Mouse (Mus musculus) kidney, postnatal 0 days (tissue): ENCODE measurements around the gene Als2cr12. TPM values are rescaled to one million over a fixed set of nuclear protein-coding genes. Genes with fewer than 3 reads are reported as not detected.
A peak's percentile ranks its signal among the peaks of the same experiment; 100 is the strongest.
"Not testable (repeated sequence)": the region's sequence is repeated elsewhere in the genome, so short reads cannot be mapped to it uniquely, and the experiment has no call there.

Experiments used
- ATAC-seq: fragments of 200-750 bp; cut with Nextera tagmentation; replicated peaks from 2 replicates; pipeline ENCODE4 v1.8.0; 2017; ENCODE audit warnings: low read depth, moderate number of reproducible peaks, moderate TSS enrichment, moderate library complexity; ENCODE audit not compliant: low FRiP score
- DNase-seq: peaks from one replicate; pipeline ENCODE4 v3.0.0-alpha.2; 2016; ENCODE audit warnings: low spot score
- H3K27ac ChIP-seq: fragments of 300-500 bp; sonication (generic); 2 replicates; pipeline ENCODE4 v1.5.1; 2014; ENCODE audit warnings: mild to moderate bottlenecking
- H3K27me3 ChIP-seq: fragments of 300-500 bp; sonication (generic); 2 replicates; pipeline ENCODE4 v1.6.1; 2014; ENCODE audit warnings: low read length, mixed read lengths; ENCODE audit not compliant: insufficient read depth
- H3K36me3 ChIP-seq: fragments of 300-500 bp; sonication (generic); 2 replicates; pipeline ENCODE4 v1.6.1; 2014; ENCODE audit warnings: low read length, mixed read lengths; ENCODE audit not compliant: insufficient read depth
- H3K4me1 ChIP-seq: fragments of 300-500 bp; sonication (generic); replicated peaks from 2 replicates; pipeline ENCODE4 v1.6.1; 2014; ENCODE audit warnings: antibody characterized with exemption, low read length, mixed read lengths; ENCODE audit not compliant: insufficient read depth
- H3K4me2 ChIP-seq: fragments of 300-500 bp; sonication (generic); 2 replicates; pipeline ENCODE4 v1.6.1; 2014; ENCODE audit warnings: mild to moderate bottlenecking, low read length, moderate library complexity, mixed read lengths
- H3K4me3 ChIP-seq: fragments of 300-500 bp; sonication (generic); replicated peaks from 2 replicates; pipeline ENCODE4 v1.5.1; 2014; ENCODE audit warnings: low read depth, low read length
- H3K9ac ChIP-seq: fragments of 300-500 bp; sonication (generic); 2 replicates; pipeline ENCODE4 v1.6.1; 2014; ENCODE audit warnings: low read depth, low read length
- H3K9me3 ChIP-seq: fragments of 300-500 bp; sonication (generic); replicated peaks from 2 replicates; pipeline ENCODE4 v1.6.1; 2016; ENCODE audit warnings: low read length, inconsistent platforms, mixed read lengths
- CTCF ChIP-seq: IDR thresholded peaks from 2 replicates; pipeline ENCODE4 v1.5.1; 2016; ENCODE audit warnings: antibody characterized with exemption, low read depth, mild to moderate bottlenecking, moderate library complexity
- WGBS: fragments of 180-500 bp; shearing (Covaris S2); extraction: QIAGEN DNeasy Blood & Tissue Kit; methylation state at CpG from one replicate; pipeline ENCODE4 v1.1.7; 2014; 5-methylcytosine and 5-hydroxymethylcytosine counted together
- polyA plus RNA-seq: library from polyadenylated mRNA; unstranded; fragments of >200 nt; fragmentation: Nextera tagmentation; extraction: Ambion mirVana; gene quantifications from 2 replicates; pipeline ENCODE4 v1.2.1, GENCODE M21; 2015

Als2cr12 gene
- polyA plus RNA-seq, 1 experiment from 2014 or later = 0.92 TPM

DNA sequence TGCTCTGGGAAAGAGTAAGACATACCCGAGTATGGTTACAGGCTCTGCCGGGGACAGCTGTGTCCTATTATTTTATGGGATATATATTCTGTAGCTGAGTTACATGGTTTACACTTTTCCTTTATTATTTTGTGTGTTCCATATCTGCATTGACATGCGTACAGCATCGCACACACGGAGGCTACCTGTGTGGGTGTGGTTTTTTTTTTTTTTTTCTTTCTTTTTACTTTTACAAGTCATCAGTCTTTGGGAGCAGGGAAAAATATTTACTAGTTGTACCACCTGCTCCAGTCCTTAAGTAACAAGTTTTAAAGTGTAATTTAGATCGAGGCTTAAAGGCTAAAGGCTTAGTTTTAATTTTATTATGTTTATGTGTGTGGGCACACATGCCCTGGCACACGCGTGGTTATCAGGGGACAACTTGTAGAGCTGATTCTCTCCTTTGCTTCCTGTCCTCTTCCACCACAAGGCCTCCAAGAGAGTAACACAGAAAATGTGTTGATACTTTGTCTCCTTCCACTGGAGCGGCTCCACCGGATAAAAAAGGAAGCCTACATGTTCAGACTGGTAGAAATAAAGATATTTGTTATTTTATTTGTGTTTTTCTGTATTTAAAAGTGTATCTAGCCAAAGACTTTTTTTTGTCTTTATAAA lies 15.0 kb upstream of the Als2cr12 start:
- Histone ChIP-seq H3K9me3 (no peaks in the 10 kb centered on the region), H3K36me3 (0 out of 2 replicates have a peak, but pooled peaks cover under 1% of the 10 kb centered on the region), H3K4me3 (peak overlapping the region; percentile 63), H3K27me3 (no peaks in the 10 kb centered on the region), H3K4me1 (0 out of 2 replicates have a peak, but pooled peaks cover 7% of the 10 kb centered on the region), H3K9ac (peak overlapping the region; percentile 84), H3K27ac (peak overlapping the region; percentile 100), H3K4me2 (peak overlapping the region; percentile 83)
- WGBS = 38% methylated on average over 10 of the region's 10 CpGs
- DNase-seq (peak; percentile 78), ATAC-seq (no peak)
- no peak for TF ChIP-seq CTCF

GRCm38 (mm10) chr1:58710043-58710442 lies 14.3 kb upstream of the Als2cr12 start:
- WGBS = 94% methylated on average over 1 of the region's 1 CpGs
- H3K9ac ChIP-seq, H3K36me3 ChIP-seq, DNase-seq, ATAC-seq, H3K4me2 ChIP-seq, H3K9me3 ChIP-seq, H3K27me3 ChIP-seq, H3K4me1 ChIP-seq, H3K4me3 ChIP-seq: not testable (repeated sequence)
- peak; percentile 24; the same call in 1 of the 2 replicates for TF ChIP-seq CTCF
- H3K27ac ChIP-seq = peak overlapping the region; percentile 100; the same call in 1 of the 2 replicates

DNA sequence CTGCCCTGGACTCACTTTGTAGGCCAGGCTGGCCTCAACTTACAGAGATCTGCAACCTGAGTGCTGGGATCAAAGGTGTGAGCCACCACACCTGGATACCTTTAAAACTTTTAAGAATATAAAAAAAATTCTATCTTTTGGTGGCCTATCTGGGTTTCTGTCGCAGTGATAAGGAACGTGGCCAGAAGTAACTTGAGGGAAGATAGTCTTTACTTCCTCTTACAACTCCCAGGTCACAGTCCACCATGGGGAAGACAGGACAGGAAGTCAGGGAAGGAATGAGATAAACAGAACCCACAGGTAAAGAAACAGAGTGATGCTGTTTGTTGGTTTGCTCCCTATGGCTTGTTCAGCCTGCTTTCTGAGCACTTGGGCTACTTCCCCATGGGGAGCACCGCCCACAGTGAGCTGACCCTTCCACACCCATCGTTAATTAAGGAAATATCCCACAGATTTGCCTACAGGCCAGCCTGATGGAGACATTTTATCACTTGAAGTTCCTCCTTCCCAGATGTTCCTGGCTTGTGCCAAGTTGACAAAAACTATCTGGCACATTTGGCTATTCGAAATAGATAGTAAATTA lies 4.9 kb upstream of the Als2cr12 start:
- not testable (repeated sequence) for H3K9ac ChIP-seq, DNase-seq, ATAC-seq, H3K4me1 ChIP-seq, H3K4me2 ChIP-seq, H3K4me3 ChIP-seq, H3K36me3 ChIP-seq, H3K9me3 ChIP-seq, H3K27ac ChIP-seq, H3K27me3 ChIP-seq
- 74% methylated on average over 4 of the region's 5 CpGs for WGBS

- DNase-seq = no peak
- no peak overlapping the region for H3K9ac ChIP-seq
- no peak for ATAC-seq
Measured at GRCm38 (mm10) chr1:58699988-58700387, 4.2 kb upstream of the Als2cr12 start.

DNA sequence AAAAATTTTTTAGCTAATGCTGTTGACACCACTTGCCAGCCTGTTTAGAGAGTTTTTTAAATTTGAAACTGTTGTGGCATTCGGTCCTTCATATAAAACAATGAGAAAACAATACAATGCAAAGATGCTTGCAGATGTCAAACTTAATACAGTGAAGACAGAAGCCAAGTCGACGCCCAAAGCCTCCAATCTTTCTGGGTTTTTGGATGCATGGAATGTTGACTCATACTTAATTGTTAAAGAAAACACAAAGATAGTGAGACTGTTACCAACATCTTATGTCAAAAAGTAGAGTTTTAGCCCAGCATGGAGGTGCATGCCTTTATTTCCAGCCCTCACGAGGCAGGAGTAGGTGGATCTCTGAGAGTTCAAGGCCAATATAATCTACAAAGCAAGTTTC lies 3.0 kb upstream of the Als2cr12 start:
- no peak overlapping the region for H3K4me3 ChIP-seq
- no peaks in the 10 kb centered on the region for H3K9me3 ChIP-seq
- no peaks in the 10 kb centered on the region for H3K27me3 ChIP-seq
- H3K4me2 ChIP-seq = no peak overlapping the region
- ATAC-seq (no peak), DNase-seq (no peak)
- no peaks in the 10 kb centered on the region for H3K36me3 ChIP-seq
- no peak for TF ChIP-seq CTCF
- H3K27ac ChIP-seq = no peak overlapping the region
- no peaks in the 10 kb centered on the region for H3K4me1 ChIP-seq
- 86% methylated on average over 4 of the region's 4 CpGs for WGBS
- H3K9ac ChIP-seq = no peak overlapping the region

More at GRCm38 (mm10) chr1:58699988-58700387, 4.2 kb upstream of the Als2cr12 start:
- Histone ChIP-seq H3K27ac (no peak overlapping the region), H3K9me3 (no peaks in the 10 kb centered on the region), H3K27me3 (no peaks in the 10 kb centered on the region), H3K4me3 (no peak overlapping the region), H3K4me1 (no peaks in the 10 kb centered on the region), H3K36me3 (no peaks in the 10 kb centered on the region), H3K4me2 (no peak overlapping the region)
- 69% methylated on average over 3 of the region's 3 CpGs for WGBS
- TF ChIP-seq CTCF = no peak

DNA sequence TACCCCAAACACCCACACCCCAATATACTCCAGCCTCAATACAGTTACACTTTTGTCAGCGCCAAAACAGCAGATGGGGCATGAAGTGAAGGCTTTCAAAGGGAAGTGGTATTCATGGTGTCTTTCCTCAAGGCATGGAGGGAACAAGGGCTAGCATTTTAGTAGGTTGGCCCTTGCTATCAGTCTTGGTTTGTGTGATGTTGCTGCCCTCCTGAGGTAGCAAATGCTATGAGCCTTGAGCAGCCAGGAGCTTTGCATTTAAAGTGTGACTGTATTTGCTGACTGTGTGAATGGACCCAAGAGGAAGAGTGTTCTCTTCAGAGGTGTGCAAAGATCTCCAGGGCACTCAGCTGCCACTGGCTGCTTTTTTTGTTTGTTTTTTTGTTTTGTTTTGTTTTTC lies 1.8 kb upstream of the Als2cr12 start:
- not testable (repeated sequence) for H3K4me1 ChIP-seq, H3K9ac ChIP-seq, H3K4me2 ChIP-seq, H3K9me3 ChIP-seq, H3K27me3 ChIP-seq, H3K27ac ChIP-seq, H3K36me3 ChIP-seq, H3K4me3 ChIP-seq, ATAC-seq
- WGBS = 57% methylated on average over 1 of the region's 1 CpGs
- TF ChIP-seq CTCF = peak; percentile 56
- peak; percentile 12 for DNase-seq
